Mouse (Mus musculus): ENCODE data around the gene Lias. TPM values are rescaled to one million over a fixed set of nuclear protein-coding genes. Genes with fewer than 3 reads are reported as not detected.

Lias gene
- total RNA-seq, 2 experiments from 2014 or later = 33.3 to 33.4 TPM

Other genes starting within 250 kb of the Lias start
- gene Wdr19, start 191.8 kb upstream of the Lias start, total RNA-seq (2021) = 10 to 100 TPM; 15.9 to 19.7 TPM
- gene Rfc1, start 55.8 kb upstream of the Lias start, total RNA-seq (2021) = 10 to 100 TPM; 27.8 to 30.3 TPM
- under 1 TPM; 0.28 to 0.53 TPM for gene Klb, start 43.2 kb upstream of the Lias start, total RNA-seq (2021)
- 100 to 1,000 TPM; 655 to 668 TPM for gene Rpl9, start 53 bp upstream of the Lias start, total RNA-seq (2021)
- gene Ugdh, start 44.5 kb downstream of the Lias start, total RNA-seq (2021) = 10 to 100 TPM; 23.9 to 29.7 TPM
- not detected for gene Gm43552, start 101.3 kb downstream of the Lias start, total RNA-seq (2021)
- gene Smim14, start 145.7 kb downstream of the Lias start, total RNA-seq (2021) = 100 to 1,000 TPM; 152 to 164 TPM
- gene Ube2k, start 145.7 kb downstream of the Lias start, total RNA-seq (2021) = 100 to 1,000 TPM; 125 to 129 TPM